Mouse (Mus musculus) right cerebral cortex, adult 2 months (tissue): ENCODE results near the gene Pgk1.
"Not testable (repeated sequence)": the region's sequence is repeated elsewhere in the genome, so short reads cannot be mapped to it uniquely, and the experiment has no call there.

ENCODE experiments used
- DNase-seq, 2 experiments: peaks; one replicate each; pipeline ENCODE4 v3.0.0; 2021 to 2022; ENCODE audit warnings: low spot score in 2 of 2

The Pgk1 gene

DNA sequence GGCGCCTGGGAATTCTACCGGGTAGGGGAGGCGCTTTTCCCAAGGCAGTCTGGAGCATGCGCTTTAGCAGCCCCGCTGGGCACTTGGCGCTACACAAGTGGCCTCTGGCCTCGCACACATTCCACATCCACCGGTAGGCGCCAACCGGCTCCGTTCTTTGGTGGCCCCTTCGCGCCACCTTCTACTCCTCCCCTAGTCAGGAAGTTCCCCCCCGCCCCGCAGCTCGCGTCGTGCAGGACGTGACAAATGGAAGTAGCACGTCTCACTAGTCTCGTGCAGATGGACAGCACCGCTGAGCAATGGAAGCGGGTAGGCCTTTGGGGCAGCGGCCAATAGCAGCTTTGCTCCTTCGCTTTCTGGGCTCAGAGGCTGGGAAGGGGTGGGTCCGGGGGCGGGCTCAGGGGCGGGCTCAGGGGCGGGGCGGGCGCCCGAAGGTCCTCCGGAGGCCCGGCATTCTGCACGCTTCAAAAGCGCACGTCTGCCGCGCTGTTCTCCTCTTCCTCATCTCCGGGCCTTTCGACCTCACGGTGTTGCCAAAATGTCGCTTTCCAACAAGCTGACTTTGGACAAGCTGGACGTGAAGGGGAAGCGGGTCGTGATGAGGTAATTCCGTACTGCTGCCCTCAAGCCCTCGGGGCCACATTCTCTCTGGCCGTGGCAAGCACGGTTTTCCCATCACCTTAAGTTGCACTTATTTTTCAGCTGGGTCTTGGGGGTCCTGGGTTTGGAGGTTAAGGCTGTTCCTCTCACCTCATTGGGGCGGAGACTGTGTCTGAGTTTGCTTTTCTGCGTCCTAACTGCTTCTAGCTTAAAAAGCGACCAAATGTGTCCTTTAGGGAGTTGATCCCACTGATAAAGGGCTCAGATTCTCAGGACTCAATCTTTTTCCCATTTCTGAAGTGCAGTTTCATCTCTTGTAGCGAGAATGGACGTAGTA lies at the start of gene Pgk1:
Gene Pgk1 (plus strand): TSS at position 388 of the 937 bp plus-strand sequence.
- DNase-seq: peak; percentile 87 to 91

GRCm38 (mm10) chrX:106139309-106140070 lies 47.4 kb upstream of the Pgk1 start:
- DNase-seq: peak in 1 of 2 experiments; percentile 15

GRCm38 (mm10) chrX:106142936-106143335 lies 44.0 kb upstream of the Pgk1 start, which contains the start of gene Tlr13:
Tlr13 (plus strand) TSS chrX:106143204.
- no peak for DNase-seq

DNA sequence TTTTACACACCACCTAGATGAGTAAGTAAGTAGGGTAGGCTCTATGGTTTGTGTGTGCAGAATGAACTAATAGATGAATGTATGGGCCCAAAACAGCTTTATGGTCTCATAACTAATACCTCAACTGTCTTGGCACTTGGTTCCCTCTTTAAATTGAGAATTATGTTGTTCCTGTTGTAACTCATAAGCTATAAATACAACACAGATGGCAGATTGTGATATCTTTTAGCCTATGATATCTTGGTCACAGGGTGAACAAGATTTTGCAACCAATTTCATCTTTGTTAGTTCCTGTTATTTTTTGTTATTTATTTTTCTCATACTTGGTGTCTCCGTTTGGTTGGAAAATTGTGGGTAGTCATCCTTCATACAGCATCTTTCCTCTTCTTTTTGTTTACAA lies 38.7 kb upstream of the Pgk1 start:
- no peak for DNase-seq

GRCm38 (mm10) chrX:106149460-106149859 lies 37.4 kb upstream of the Pgk1 start:
- DNase-seq: no peak

- DNase-seq: no peak
Observed at GRCm38 (mm10) chrX:106154180-106154586, 32.7 kb upstream of the Pgk1 start.

DNA sequence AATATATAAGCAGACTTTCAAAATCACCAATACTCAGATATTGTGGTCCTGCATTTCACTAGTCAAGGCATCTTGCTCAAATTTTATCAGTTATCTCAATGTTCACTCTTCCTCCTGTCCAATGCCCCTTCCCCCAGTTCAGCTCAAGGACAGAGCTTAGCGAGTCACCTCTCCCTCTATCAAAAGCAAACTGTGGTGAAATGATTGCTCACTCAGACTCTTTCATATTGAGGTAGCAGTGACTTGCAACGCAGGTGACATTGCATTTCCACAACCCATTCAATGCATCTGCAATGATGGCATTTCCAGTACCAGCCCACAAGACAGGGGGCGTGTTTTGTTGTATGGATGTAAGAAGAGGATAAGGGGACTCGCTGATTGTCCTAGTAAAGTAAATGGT lies 31.0 kb upstream of the Pgk1 start:
- no peak for DNase-seq

GRCm38 (mm10) chrX:106163995-106164394 lies 22.9 kb upstream of the Pgk1 start:
- no peak for DNase-seq

DNA sequence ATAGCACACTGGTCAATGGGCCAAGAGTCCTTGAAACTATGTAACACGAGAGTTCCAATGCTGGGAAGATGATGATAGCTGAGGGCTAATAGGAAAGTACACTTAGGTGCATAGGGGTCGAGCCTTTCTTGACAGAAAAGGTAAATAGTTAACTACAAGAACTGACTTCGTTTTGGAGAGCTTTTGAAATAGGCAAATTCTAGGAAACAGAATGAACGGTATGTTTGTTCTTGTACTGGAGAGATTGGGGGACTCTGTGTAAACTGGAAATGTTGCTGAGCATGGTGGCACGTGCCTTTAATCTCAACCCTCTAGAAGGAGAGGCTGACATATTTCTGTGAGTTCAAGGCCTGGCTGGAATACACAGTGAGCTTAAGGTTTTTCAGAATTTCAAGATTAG lies 22.3 kb upstream of the Pgk1 start:
- DNase-seq: no peak

DNA sequence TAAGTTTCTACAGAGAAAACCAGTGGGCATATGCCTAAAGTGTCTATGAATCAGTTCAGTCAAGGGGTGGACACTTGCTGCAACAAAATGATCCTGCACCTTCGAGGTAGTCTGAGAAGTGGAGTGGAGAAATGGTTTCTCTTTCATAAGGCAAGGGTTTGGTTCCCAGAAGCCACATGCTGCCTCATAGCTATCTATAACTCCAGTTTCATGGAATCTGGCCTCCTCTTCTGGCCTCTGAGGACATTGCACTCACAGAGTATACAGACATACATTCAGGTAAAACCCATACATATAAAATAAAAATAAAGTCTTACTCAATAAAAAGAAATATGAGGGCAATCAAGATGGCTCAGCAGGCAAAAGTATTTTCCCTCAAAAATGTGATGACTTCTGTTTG lies 21.8 kb upstream of the Pgk1 start:
- peak in 1 of 2 experiments; percentile 1 for DNase-seq

GRCm38 (mm10) chrX:106171106-106171852 lies 15.6 kb upstream of the Pgk1 start:
- DNase-seq: peak; percentile 74 to 77

GRCm38 (mm10) chrX:106171853-106172154 lies 15.1 kb upstream of the Pgk1 start:
- DNase-seq: no peak

DNA sequence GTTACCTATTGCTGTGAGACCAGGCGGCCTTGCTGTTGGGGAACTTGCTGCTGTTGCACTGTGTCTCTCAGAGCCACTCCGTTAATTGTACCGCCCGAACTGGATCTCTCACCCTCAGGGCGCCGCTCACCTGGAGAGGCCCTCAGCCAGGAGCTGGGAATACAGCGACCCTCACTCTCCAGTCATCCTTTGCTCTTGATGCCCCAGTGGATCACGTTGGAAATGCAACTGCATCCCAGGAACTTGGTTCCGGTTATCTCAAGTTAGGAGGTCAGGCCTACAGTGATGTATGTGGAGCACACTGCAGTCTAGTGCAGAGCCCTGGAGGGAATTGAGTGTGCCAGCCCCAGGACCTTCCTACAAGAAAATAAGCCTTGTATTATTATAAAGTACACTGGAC lies 10.6 kb upstream of the Pgk1 start:
- no peak for DNase-seq

DNA sequence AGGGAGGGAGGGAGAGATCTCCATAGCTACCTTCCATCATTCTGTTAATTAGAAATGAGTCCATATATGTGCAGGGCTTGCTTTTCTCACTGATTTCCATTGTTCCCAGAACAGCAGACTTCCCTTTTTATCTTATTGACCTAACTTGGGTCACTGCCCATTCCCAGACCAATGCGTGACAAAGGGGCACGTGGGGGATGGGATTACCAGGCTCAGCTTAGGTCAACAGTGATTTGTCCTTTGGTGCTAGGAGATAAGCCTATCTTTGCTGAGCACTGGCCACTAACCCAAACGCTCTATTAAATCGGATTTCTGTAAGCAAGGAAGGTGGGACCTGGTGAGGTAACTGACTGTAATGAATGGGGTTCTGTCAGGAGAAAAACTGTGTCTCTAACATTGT lies 2.6 kb upstream of the Pgk1 start:
- DNase-seq: no peak

GRCm38 (mm10) chrX:106185706-106186105 lies 1.2 kb upstream of the Pgk1 start:
- no peak for DNase-seq

GRCm38 (mm10) chrX:106187737-106188136 lies 837 bp downstream of the Pgk1 start:
- DNase-seq: peak in 1 of 2 experiments; percentile 12

DNA sequence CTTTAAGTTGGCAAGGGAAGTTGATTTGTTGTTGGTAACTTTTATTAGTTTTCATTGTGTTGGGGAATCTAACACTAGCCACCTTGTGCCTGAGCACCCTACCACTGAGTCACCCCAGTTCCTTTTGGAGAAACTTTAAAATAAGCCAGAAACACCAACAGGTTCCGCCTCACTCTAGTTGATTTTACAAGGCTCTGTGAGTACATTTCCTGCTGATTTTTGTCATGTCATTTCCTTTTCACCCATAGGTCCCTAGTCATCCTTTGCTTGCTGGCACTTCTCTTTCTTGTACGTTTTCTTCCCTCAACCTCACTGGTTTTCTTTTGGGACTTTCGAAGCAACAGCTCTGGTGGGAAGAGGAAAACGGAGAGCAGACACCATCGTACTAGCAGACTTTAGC lies 2.5 kb downstream of the Pgk1 start:
- DNase-seq: no peak

DNA sequence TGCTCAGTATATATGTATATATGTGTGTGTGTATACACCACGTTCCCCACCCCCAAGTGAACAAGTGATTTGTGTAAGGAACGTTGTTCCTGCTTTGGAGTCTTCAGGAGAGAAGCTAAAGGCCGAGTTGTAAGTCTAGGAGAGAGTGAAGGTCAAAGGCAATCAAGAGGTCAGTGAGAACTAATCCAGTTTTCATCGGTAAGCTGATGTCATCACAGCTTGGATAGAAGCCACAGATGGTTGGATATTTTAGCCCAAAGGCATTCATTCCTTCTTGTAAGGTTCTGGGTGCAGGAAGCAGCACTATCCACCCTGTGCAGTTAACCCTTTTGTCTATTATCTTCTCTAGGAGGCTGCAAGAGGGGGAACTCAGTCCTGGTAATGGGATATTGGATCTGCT lies 3.2 kb downstream of the Pgk1 start:
- no peak for DNase-seq

- DNase-seq: not testable (repeated sequence)
Observed at GRCm38 (mm10) chrX:106194361-106194760, 7.5 kb downstream of the Pgk1 start.

- no peak for DNase-seq
Observed at GRCm38 (mm10) chrX:106197308-106197707, 10.4 kb downstream of the Pgk1 start.

DNA sequence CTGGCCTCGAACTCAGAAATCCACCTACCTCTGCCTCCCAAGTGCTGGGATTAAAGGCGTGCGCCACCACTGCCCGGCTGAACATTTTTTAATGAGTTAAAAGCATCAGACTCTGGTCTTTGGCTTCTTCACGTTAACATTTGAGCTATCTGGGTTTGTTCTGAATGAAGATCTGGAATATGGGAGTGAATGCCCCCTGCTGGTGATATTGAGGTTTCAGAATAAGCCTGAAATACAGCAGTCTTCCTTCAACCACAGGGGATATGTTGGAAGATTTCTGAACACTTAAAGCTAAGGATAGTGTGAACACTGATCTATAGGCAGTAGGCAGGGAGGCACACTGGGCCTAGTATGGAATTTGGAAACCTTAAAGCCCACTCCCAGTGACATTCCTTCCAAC lies 12.0 kb downstream of the Pgk1 start:
- DNase-seq: no peak

DNA sequence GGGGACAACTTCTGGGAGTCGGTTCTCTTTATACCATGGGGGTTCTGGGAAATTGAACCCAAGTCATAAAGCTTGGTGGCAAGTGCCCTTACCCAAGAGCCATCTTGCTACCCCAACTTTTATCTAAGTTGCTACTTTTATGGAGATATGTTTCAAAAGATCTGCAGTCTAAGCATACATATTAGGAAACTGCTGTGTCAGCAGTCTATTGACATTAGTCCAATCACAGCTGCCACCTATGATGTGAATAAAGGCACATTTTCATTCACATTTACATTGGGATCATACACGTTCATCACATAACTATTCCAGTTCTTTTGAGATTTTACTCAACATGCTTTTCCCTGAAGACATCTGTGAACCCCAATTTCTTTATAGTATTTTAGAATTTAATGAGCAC lies 22.2 kb downstream of the Pgk1 start:
- DNase-seq: no peak
